Comparison of ENCODE assay signal across 8 mouse cellular contexts in genomic region chr13:100785806-100786413, GRCm38 (mm10). TPM values are rescaled to one million over a fixed set of nuclear protein-coding genes. Genes with fewer than 3 reads are reported as not detected.
DNase-seq lines count a peak whose midpoint lies in the region; ATAC-seq and TF ChIP-seq lines count a peak whose summit lies in the region.

No protein-coding gene starts in this region.

- H3K27ac ChIP-seq in spleen, adult 2 months (ENCODE audit: insufficient read depth, low read length), result no peak overlapping the region
- no peak overlapping the region for H3K27ac ChIP-seq in hindbrain, embryonic 12.5 days

- no peaks in the 10 kb centered on the region for H3K4me1 ChIP-seq in spleen, adult 2 months (ENCODE audit: control insufficient read depth, insufficient read depth, insufficient read length)
- H3K4me1 ChIP-seq in hindbrain, embryonic 12.5 days, result peaks cover 18% of the 10 kb centered on the region

- no peaks in the 10 kb centered on the region for H3K27me3 ChIP-seq in spleen, adult 2 months (ENCODE audit: control insufficient read depth, insufficient read depth, low read length)
- no peaks in the 10 kb centered on the region for H3K27me3 ChIP-seq in hindbrain, embryonic 12.5 days

- H3K4me2 ChIP-seq in hindbrain, embryonic 12.5 days (replicated peaks), result peak overlapping the region; percentile 77

- WGBS in spleen, adult 2 months, result 1% methylated on average over 30 of the region's 30 CpGs
- WGBS in hindbrain, embryonic 12.5 days, result 2% methylated on average over 30 of the region's 30 CpGs

- H3K36me3 ChIP-seq in spleen, adult 2 months (ENCODE audit: control insufficient read depth, insufficient read depth, low read length), result no peaks in the 10 kb centered on the region
- peaks cover 14% of the 10 kb centered on the region for H3K36me3 ChIP-seq in hindbrain, embryonic 12.5 days

- ATAC-seq in hindbrain, embryonic 12.5 days (ENCODE audit: low FRiP score), result peak; percentile 8
- peak; percentile 36; the same call in 1 of the 2 replicates for ATAC-seq in megakaryocyte-erythroid progenitor cell, adult 5-6 weeks (replicated peaks; ENCODE audit: low FRiP score, low TSS enrichment, poor library complexity, severe bottlenecking)

- TF ChIP-seq POLR2A in spleen, adult 2 months (IDR thresholded peaks at IDR 0.05; ENCODE audit: low read depth, low read length), result no peak

- peak in 1 of 2 experiments; percentile 8 for DNase-seq in spleen, adult 2 months (ENCODE audit: low read depth in 1 of 2, low spot score in 2 of 2)
- DNase-seq in spleen, postnatal 14 days (ENCODE audit: low spot score in 2 of 2), result no peak
- peak; percentile 46 for DNase-seq in c-Kit-positive CD71-positive TER-119-positive erythroid progenitor cells, embryonic 14.5 days (ENCODE audit: low spot score)
- DNase-seq in thymus, postnatal 4 days, result peak; percentile 30
- DNase-seq in left cerebral cortex, adult 18-20 months (ENCODE audit: low spot score in 2 of 2), result no peak
- DNase-seq in gastrocnemius, postnatal 4 days (ENCODE audit: low spot score in 2 of 2), result no peak

- H3K4me3 ChIP-seq in spleen, adult 2 months (ENCODE audit: extremely low read depth, insufficient read depth, insufficient read length), result peak overlapping the region; percentile 51
- peak overlapping the region; percentile 58 for H3K4me3 ChIP-seq in hindbrain, embryonic 12.5 days

- no peaks in the 10 kb centered on the region for H3K9me3 ChIP-seq in hindbrain, embryonic 12.5 days (replicated peaks)

- peak overlapping the region; percentile 70 for H3K9ac ChIP-seq in hindbrain, embryonic 12.5 days

- no peak for TF ChIP-seq CTCF in spleen, adult 2 months (IDR thresholded peaks at IDR 0.05; ENCODE audit: extremely low read depth, insufficient read depth, insufficient read length, insufficient replicate concordance)

RNA-seq across cellular contexts. Expression of gene Ccnb1, which starts 0.5 kb away (rescaled TPM):
- polyA plus RNA-seq in spleen, adult 2 months (2012; rRNA removed), result 7.7 and 8.5 TPM in 2 replicates
- 174 and 189 TPM in 2 replicates for polyA plus RNA-seq in hindbrain, embryonic 12.5 days (2016; fragmentation: Nextera tagmentation; extraction: Ambion mirVana)
- 99.3 and 102 TPM in 2 replicates for total RNA-seq in megakaryocyte-erythroid progenitor cell, adult 5-6 weeks (2014; fragmentation: Nextera tagmentation)
- total RNA-seq in megakaryocyte-erythroid progenitor cell, adult 5-6 weeks (2017), result 150 and 153 TPM in 2 replicates
- under 1 TPM; 0.47 to 0.67 TPM for total RNA-seq in left cerebral cortex, adult 18-20 months (2021)
- total RNA-seq in gastrocnemius, postnatal 4 days (2021), result 10 to 100 TPM; 25.4 to 29.3 TPM

RNA-seq across cellular contexts. Expression of gene Cenph, which starts 10.2 kb away (rescaled TPM):
- polyA plus RNA-seq in spleen, adult 2 months (2012; rRNA removed), result 0.90 and 1.0 TPM in 2 replicates
- polyA plus RNA-seq in hindbrain, embryonic 12.5 days (2016; fragmentation: Nextera tagmentation; extraction: Ambion mirVana), result 29.1 and 31.3 TPM in 2 replicates
- 58.3 and 100 TPM in 2 replicates for total RNA-seq in megakaryocyte-erythroid progenitor cell, adult 5-6 weeks (2014; fragmentation: Nextera tagmentation)
- 67.0 and 95.9 TPM in 2 replicates for total RNA-seq in megakaryocyte-erythroid progenitor cell, adult 5-6 weeks (2017)
- total RNA-seq in left cerebral cortex, adult 18-20 months (2021), result under 1 TPM; 0.28 to 0.67 TPM
- total RNA-seq in gastrocnemius, postnatal 4 days (2021), result 1 to 10 TPM; 5.5 to 6.4 TPM

RNA-seq across cellular contexts. Expression of gene Mrps36, which starts 41.5 kb away (rescaled TPM):
- 13.0 and 16.7 TPM in 2 replicates for polyA plus RNA-seq in spleen, adult 2 months (2012; rRNA removed)
- polyA plus RNA-seq in hindbrain, embryonic 12.5 days (2016; fragmentation: Nextera tagmentation; extraction: Ambion mirVana), result 111 and 118 TPM in 2 replicates
- 122 and 137 TPM in 2 replicates for total RNA-seq in megakaryocyte-erythroid progenitor cell, adult 5-6 weeks (2014; fragmentation: Nextera tagmentation)
- total RNA-seq in megakaryocyte-erythroid progenitor cell, adult 5-6 weeks (2017), result 92.3 and 159 TPM in 2 replicates
- 10 to 100 TPM; 54.9 to 60.3 TPM for total RNA-seq in left cerebral cortex, adult 18-20 months (2021)
- 10 to 100 TPM; 81.4 to 83.7 TPM for total RNA-seq in gastrocnemius, postnatal 4 days (2021)

RNA-seq across cellular contexts. Expression of gene Slc30a5, which starts 47.3 kb away (rescaled TPM):
- 20.6 and 24.0 TPM in 2 replicates for polyA plus RNA-seq in spleen, adult 2 months (2012; rRNA removed)
- polyA plus RNA-seq in hindbrain, embryonic 12.5 days (2016; fragmentation: Nextera tagmentation; extraction: Ambion mirVana), result 43.5 and 51.2 TPM in 2 replicates
- 48.1 and 53.9 TPM in 2 replicates for total RNA-seq in megakaryocyte-erythroid progenitor cell, adult 5-6 weeks (2014; fragmentation: Nextera tagmentation)
- 83.5 and 95.2 TPM in 2 replicates for total RNA-seq in megakaryocyte-erythroid progenitor cell, adult 5-6 weeks (2017)
- total RNA-seq in left cerebral cortex, adult 18-20 months (2021), result 10 to 100 TPM; 42.2 to 43.7 TPM
- total RNA-seq in gastrocnemius, postnatal 4 days (2021), result 10 to 100 TPM; 31.0 to 31.9 TPM

RNA-seq across cellular contexts. Expression of gene Cdk7, which starts 55.2 kb away (rescaled TPM):
- polyA plus RNA-seq in spleen, adult 2 months (2012; rRNA removed), result 7.2 and 7.4 TPM in 2 replicates
- 71.2 and 74.1 TPM in 2 replicates for polyA plus RNA-seq in hindbrain, embryonic 12.5 days (2016; fragmentation: Nextera tagmentation; extraction: Ambion mirVana)
- total RNA-seq in megakaryocyte-erythroid progenitor cell, adult 5-6 weeks (2014; fragmentation: Nextera tagmentation), result 69.6 and 73.5 TPM in 2 replicates
- 66.7 and 69.1 TPM in 2 replicates for total RNA-seq in megakaryocyte-erythroid progenitor cell, adult 5-6 weeks (2017)
- 10 to 100 TPM; 35.3 to 40.0 TPM for total RNA-seq in left cerebral cortex, adult 18-20 months (2021)
- total RNA-seq in gastrocnemius, postnatal 4 days (2021), result 10 to 100 TPM; 34.7 to 38.2 TPM

Comparison
In these comparisons a context has a peak if more than half of its experiments do, and no peak if none do; other contexts are left out.
1. DNase-seq: peak in c-Kit-positive CD71-positive TER-119-positive erythroid progenitor cells, embryonic 14.5 days (single experiment) and thymus, postnatal 4 days (single experiment); none in spleen, postnatal 14 days (0 of 2), left cerebral cortex, adult 18-20 months (0 of 2) and gastrocnemius, postnatal 4 days (0 of 2).
2. RNA of gene Ccnb1, which starts 0.5 kb away (total RNA-seq): 99.3 to 153 TPM in megakaryocyte-erythroid progenitor cell, adult 5-6 weeks and 25.4 to 29.3 TPM in gastrocnemius, postnatal 4 days; 0.47 to 0.67 TPM in left cerebral cortex, adult 18-20 months; every median in the first group is over 10 times any median in the second.
3. RNA of gene Cenph, which starts 10.2 kb away (total RNA-seq): 58.3 to 100 TPM in megakaryocyte-erythroid progenitor cell, adult 5-6 weeks; 5.5 to 6.4 TPM in gastrocnemius, postnatal 4 days and 0.28 to 0.67 TPM in left cerebral cortex, adult 18-20 months; every median in the first group is over 4 times any median in the second.